Mouse (Mus musculus) embryonic facial prominence, embryonic 13.5 days (tissue): ENCODE measurements around the gene Mamdc2. TPM values are rescaled to one million over a fixed set of nuclear protein-coding genes. Genes with fewer than 3 reads are reported as not detected.

Source experiments
- ATAC-seq: fragments of 200-750 bp; cut with Nextera tagmentation; 2 replicates; pipeline ENCODE4 v1.8.0; 2017; ENCODE audit warnings: low read depth; ENCODE audit not compliant: insufficient number of reproducible peaks, insufficient read depth, low FRiP score, low TSS enrichment
- H3K27ac ChIP-seq: fragments of 300-500 bp; sonication (generic); 2 replicates; pipeline ENCODE4 v1.5.1; 2015; ENCODE audit warnings: moderate library complexity, mild to moderate bottlenecking, inconsistent platforms
- H3K27me3 ChIP-seq: fragments of 300-500 bp; sonication (generic); 2 replicates; pipeline ENCODE4 v1.6.1; 2015; ENCODE audit warnings: mild to moderate bottlenecking, inconsistent platforms
- H3K36me3 ChIP-seq: fragments of 300-500 bp; sonication (generic); 2 replicates; pipeline ENCODE4 v1.6.1; 2015; ENCODE audit warnings: mild to moderate bottlenecking, inconsistent platforms
- H3K4me1 ChIP-seq: fragments of 300-500 bp; sonication (generic); 2 replicates; pipeline ENCODE4 v1.6.1; 2015; ENCODE audit warnings: inconsistent platforms
- H3K4me2 ChIP-seq: fragments of 300-500 bp; sonication (generic); 2 replicates; pipeline ENCODE4 v1.6.1; 2015; ENCODE audit warnings: moderate library complexity, mild to moderate bottlenecking, inconsistent platforms
- H3K4me3 ChIP-seq: fragments of 300-500 bp; sonication (generic); 2 replicates; pipeline ENCODE4 v1.5.1; 2015; ENCODE audit warnings: mild to moderate bottlenecking, inconsistent platforms
- H3K9ac ChIP-seq: fragments of 300-500 bp; sonication (generic); 2 replicates; pipeline ENCODE4 v1.6.1; 2015; ENCODE audit warnings: mild to moderate bottlenecking, inconsistent platforms
- H3K9me3 ChIP-seq: fragments of 300-500 bp; sonication (generic); 2 replicates; pipeline ENCODE4 v1.6.1; 2016; ENCODE audit warnings: inconsistent platforms
- WGBS: fragments of 180-500 bp; shearing (Covaris S2); methylation state at CpG from one replicate; pipeline ENCODE4 v1.1.7; 2015; ENCODE audit warnings: mixed read lengths; 5-methylcytosine and 5-hydroxymethylcytosine counted together
- polyA plus RNA-seq: library from polyadenylated mRNA; unstranded; fragments of >200 nt; fragmentation: Nextera tagmentation; extraction: Ambion mirVana; gene quantifications from 2 replicates; pipeline ENCODE4 v1.2.1, GENCODE M21; 2015

Mamdc2 gene
- polyA plus RNA-seq, 1 experiment from 2014 or later = 1.0 TPM

DNA sequence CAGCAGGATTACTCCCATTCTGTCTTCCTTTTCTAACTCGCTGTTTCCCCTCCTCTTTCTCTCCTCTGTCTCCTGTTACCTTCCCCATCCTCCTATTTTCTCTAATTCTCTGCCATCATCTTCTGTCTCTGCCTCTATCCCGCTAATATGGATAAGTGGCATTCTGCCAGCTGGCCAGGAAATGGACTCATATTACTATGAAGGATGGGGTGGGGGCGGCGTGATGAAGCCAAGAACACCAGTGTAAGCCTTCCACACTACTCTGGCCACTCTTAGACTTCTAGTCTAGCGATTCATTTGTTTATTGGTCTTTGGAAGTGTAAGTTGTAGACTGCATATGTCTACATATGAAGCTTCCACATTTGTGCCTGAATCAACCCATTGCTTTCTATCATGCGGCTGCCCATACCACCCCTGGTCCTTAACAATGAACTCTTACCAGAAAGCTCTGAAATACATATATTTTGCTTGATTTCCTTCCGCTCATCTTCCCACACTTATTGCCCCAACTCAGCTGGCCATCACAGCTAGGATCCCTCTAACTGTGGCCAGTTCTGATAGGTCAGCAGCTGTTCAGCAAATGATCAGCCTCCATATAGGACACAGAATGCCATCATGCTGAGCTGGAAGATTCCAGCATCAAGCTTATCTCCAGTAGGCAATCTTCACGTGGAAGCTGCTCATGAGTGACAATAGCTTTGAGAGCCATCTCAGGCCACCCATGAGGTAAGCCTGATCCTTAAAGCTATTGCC, 68.3 kb downstream of the Mamdc2 start:
- no peak overlapping the region for H3K4me2 ChIP-seq
- WGBS = 75% methylated on average over 8 of the region's 8 CpGs
- peaks cover 19% of the 10 kb centered on the region; the same call in 1 of the 2 replicates for H3K27me3 ChIP-seq
- no peaks in the 10 kb centered on the region for H3K36me3 ChIP-seq
- H3K27ac ChIP-seq = no peak overlapping the region
- peaks cover 24% of the 10 kb centered on the region for H3K4me1 ChIP-seq
- H3K9ac ChIP-seq = no peak overlapping the region
- no peak overlapping the region for H3K4me3 ChIP-seq
- H3K9me3 ChIP-seq = no peaks in the 10 kb centered on the region
- no peak for ATAC-seq

DNA sequence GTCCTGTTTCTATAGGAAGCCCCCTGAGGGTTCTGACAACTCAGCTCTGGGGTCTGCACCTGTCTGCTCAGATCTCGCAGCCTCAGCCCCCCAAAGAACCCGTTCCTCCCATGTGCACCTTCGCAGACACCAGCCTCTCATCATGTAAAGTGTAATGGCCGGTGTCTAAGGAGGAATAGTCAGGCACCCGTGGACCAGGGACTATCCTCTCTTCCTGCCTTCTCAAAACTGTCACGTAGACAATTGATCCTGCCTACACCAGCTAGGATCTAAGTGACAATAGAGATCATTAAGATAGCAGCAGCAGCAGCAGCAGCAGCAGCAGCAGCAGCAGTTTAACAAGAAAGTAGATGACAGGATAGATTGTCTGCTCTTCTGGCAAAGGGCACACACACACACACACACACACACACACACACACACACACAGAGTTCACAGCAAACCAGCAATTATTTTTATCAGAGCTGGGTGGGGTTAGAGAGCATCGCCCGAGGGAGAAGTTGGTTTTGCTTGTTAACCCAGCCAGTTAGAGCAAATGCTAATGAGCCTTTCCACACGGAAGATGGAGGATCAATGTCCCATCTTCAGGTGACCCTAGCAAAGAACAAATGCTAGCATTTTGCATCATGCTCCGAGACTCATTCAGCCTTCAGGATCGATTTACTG, 71.6 kb downstream of the Mamdc2 start:
- whole genome bisulfite sequencing = 45% methylated on average over 11 of the region's 11 CpGs

DNA sequence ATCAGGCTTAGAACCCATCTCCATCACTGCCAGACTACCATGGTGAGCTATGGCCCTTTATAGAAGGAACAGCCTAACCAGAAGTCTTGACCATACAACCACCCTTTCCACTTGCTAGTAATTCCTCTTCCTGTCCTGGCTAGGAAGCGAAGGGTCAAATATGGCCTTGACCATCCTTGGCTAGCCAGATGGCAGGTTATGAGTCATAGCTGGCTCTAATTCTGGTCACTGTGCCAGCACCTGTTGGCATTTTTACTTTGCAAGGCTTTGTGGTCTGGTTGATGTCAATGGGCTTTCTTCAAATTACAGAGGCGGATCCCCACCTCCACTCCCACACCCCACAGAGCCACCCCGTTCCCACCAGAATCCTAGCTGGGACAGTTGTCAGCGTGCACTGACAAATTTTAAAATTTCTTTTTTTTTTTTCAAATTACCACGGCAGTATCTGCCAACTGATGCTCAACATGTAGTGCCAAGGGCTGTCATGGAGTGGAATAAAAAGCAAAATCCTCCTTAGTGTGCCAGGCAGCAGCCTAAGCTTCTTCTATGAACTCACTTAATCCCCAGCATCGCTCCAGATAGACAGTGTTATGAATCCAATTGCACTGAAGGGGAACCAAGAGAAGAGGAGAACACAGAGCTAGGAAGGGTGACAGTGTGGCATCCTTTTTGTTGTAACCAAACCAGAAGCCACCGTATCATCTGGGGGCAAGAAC, 73.1 kb downstream of the Mamdc2 start:
- Histone ChIP-seq H3K4me1 (peaks cover 14% of the 10 kb centered on the region), H3K9me3 (no peaks in the 10 kb centered on the region), H3K9ac (no peak overlapping the region), H3K36me3 (no peaks in the 10 kb centered on the region), H3K4me3 (no peak overlapping the region), H3K4me2 (no peak overlapping the region), H3K27ac (no peak overlapping the region), H3K27me3 (peaks cover 13% of the 10 kb centered on the region)
- ATAC-seq = no peak
- WGBS = 88% methylated on average over 7 of the region's 7 CpGs

More for the DNA sequence above, 71.6 kb downstream of the Mamdc2 start:
- Histone ChIP-seq H3K9ac (no peak overlapping the region), H3K27ac (no peak overlapping the region), H3K4me2 (no peak overlapping the region), H3K9me3 (no peaks in the 10 kb centered on the region), H3K4me1 (peaks cover 14% of the 10 kb centered on the region), H3K27me3 (peaks cover 19% of the 10 kb centered on the region; the same call in 1 of the 2 replicates), H3K4me3 (no peak overlapping the region), H3K36me3 (no peaks in the 10 kb centered on the region)
- ATAC-seq = no peak

DNA sequence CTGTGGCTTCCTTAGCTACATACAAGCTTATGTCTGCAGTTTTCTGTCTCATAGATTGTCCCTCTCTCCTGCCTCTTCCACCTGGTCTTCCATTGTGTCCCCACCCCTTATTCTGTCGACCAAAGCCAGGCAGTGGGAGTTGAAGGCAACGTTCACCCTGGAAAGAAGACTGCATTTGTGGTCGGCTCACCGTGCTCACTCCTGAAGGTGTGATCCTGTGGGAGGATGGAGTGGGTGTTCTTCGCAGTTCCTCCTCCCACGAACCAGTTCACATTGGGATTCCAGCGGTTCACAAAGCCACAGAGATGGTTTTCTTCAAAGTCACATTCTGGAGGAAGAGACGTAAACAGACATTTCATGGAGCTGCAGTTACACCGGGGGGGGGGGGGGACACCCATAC, 74.5 kb downstream of the Mamdc2 start:
- Histone ChIP-seq H3K27me3 (peaks cover 10% of the 10 kb centered on the region), H3K4me3 (no peak overlapping the region), H3K9ac (no peak overlapping the region), H3K27ac (no peak overlapping the region), H3K9me3 (no peaks in the 10 kb centered on the region), H3K4me1 (peaks cover 11% of the 10 kb centered on the region), H3K4me2 (no peak overlapping the region), H3K36me3 (no peaks in the 10 kb centered on the region)
- 72% methylated on average over 9 of the region's 9 CpGs for WGBS
- no peak for ATAC-seq

DNA sequence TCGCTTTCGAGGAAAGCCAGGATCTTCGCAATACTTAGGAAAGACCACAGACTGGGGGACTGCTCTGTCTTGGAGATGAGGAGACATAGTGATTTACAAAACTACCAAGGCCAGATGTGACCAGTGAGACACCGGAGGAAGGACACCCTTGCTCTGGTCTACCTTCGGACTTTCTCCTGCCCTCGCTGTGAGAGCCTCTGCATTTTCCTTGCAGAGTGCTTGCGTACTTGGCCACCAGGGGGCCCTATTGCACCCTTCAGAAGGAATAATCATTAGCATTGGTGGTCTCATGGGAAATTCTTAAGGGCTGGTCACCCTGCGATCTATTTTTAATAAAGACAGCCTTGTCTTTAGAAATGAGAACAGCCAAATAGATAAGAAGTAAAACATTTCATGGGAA, 75.0 kb downstream of the Mamdc2 start:
- 48% methylated on average over 8 of the region's 8 CpGs for WGBS
- Histone ChIP-seq H3K4me2 (no peak overlapping the region), H3K36me3 (no peaks in the 10 kb centered on the region), H3K27me3 (peaks cover 7% of the 10 kb centered on the region), H3K9ac (no peak overlapping the region), H3K9me3 (no peaks in the 10 kb centered on the region), H3K4me3 (no peak overlapping the region), H3K27ac (no peak overlapping the region), H3K4me1 (peaks cover 11% of the 10 kb centered on the region)
- no peak for ATAC-seq

DNA sequence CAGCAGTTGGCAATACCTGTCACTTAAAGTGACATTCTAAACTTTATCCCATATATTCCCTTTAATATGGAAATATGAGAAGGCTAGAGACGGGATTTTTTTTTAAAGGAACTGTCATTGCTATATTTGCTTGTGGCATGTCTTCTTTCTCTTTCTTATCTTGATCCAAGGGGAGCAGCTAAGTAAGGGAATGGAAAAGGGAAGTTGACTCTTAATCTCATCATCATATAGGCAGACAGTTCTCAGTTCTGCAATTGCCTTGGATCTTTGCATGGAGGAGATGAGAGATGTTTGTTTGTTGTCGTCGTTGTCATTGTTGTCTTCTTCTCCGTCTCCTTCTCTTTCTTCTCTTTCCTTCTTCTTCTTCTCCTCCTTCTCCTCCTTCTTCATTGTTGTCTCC, 79.0 kb downstream of the Mamdc2 start:
- H3K9ac ChIP-seq = no peak overlapping the region
- no peak overlapping the region for H3K27ac ChIP-seq
- no peak for ATAC-seq
- no peaks in the 10 kb centered on the region for H3K9me3 ChIP-seq
- H3K4me1 ChIP-seq = no peaks in the 10 kb centered on the region
- H3K27me3 ChIP-seq = no peaks in the 10 kb centered on the region; the same call in 1 of the 2 replicates
- 86% methylated on average over 4 of the region's 4 CpGs for WGBS
- H3K4me3 ChIP-seq = no peak overlapping the region
- no peak overlapping the region for H3K4me2 ChIP-seq
- no peaks in the 10 kb centered on the region for H3K36me3 ChIP-seq

DNA sequence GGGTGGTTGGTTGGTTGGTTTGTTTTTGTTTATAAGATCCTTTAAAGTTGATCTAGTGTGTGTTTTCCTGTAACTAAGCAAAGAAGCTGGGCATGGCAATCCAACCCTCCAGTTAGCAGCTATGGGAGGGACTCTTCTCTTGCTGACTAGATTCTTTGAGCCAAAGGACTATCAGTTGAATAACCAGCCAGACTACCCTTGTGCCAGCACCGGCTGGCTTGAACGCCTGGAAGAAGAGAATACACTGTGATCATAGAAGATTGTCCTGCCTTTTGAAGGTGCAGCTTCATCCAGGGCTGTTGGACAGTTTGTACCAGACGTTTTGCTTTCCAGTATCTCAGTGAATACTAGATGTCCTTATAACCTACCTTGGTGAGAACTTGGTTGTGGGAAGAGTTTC, 86.2 kb downstream of the Mamdc2 start:
- Histone ChIP-seq H3K27me3 (no peaks in the 10 kb centered on the region), H3K36me3 (no peaks in the 10 kb centered on the region), H3K4me3 (no peak overlapping the region), H3K4me2 (no peak overlapping the region), H3K27ac (no peak overlapping the region), H3K9ac (no peak overlapping the region), H3K9me3 (no peaks in the 10 kb centered on the region), H3K4me1 (no peaks in the 10 kb centered on the region)
- 82% methylated on average over 3 of the region's 3 CpGs for WGBS
- ATAC-seq = no peak

DNA sequence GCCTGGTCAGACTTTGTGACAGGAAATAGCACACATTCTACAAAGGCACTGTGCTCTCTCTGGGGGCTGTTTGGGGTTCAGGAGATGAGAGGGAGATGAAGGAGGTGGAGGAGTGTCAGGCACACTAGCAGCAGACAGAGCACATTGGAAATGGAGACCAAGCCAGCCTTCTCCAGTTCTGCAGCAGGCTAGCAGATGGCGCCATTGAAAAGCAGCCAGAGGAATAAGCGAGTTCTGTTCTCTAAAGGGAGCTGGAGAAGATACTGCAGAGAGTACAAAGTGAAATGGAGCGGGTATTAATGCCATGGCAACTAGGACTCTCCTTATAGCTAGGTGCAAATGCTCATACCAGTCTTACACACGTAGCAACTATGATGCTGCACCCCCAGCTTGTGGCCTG, 87.1 kb downstream of the Mamdc2 start:
- Histone ChIP-seq H3K9ac (no peak overlapping the region), H3K4me2 (no peak overlapping the region), H3K4me1 (no peaks in the 10 kb centered on the region), H3K36me3 (no peaks in the 10 kb centered on the region), H3K27ac (peak overlapping the region; percentile 51; the same call in 1 of the 2 replicates), H3K27me3 (no peaks in the 10 kb centered on the region), H3K4me3 (no peak overlapping the region), H3K9me3 (no peaks in the 10 kb centered on the region)
- no peak for ATAC-seq
- WGBS = 70% methylated on average over 4 of the region's 4 CpGs

DNA sequence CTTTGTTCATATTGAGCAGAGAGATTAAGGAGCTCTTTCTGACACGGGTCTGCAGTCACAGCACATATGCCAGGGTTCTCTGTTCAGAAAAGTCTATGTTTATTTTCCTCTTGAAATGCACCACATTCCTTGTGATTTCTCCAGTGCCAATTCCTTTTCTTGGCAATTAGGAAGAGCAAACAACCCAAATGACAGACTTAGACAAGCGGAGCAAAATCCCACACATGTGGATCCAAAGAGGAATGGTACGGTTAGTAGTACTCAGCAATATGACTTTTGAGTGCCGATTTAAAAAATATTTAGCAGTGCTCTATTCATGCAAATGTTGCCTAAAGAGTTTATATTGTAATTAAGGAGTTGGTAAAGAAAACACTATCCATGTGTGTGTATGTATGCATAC, 87.7 kb downstream of the Mamdc2 start:
- 0 out of 2 replicates have a peak overlapping the region, but pooled peaks have one; percentile 7 for H3K27ac ChIP-seq
- H3K9ac ChIP-seq = no peak overlapping the region
- WGBS = 72% methylated on average over 4 of the region's 4 CpGs
- no peaks in the 10 kb centered on the region for H3K9me3 ChIP-seq
- no peaks in the 10 kb centered on the region for H3K27me3 ChIP-seq
- no peaks in the 10 kb centered on the region for H3K4me1 ChIP-seq
- no peak for ATAC-seq
- no peak overlapping the region for H3K4me3 ChIP-seq
- H3K4me2 ChIP-seq = no peak overlapping the region
- H3K36me3 ChIP-seq = no peaks in the 10 kb centered on the region

DNA sequence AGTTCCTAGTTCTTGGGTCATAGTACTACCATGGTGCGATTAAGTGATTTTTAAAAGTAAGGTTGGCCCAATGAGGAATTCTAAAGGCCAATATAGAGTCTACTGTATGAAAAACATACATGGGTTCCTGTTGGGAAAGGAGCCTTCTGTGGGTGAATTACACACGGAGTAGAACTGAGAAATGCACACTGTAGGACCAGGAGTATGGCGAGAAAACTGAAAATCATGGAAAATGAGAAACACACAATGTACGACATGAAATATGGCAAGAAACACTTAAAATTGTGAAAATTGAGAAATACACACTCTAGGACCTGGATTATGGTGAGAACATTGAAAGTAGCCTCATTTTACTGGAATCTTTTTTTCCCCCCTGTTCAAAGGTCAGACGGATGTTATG, 91.0 kb downstream of the Mamdc2 start:
- no peak for ATAC-seq

DNA sequence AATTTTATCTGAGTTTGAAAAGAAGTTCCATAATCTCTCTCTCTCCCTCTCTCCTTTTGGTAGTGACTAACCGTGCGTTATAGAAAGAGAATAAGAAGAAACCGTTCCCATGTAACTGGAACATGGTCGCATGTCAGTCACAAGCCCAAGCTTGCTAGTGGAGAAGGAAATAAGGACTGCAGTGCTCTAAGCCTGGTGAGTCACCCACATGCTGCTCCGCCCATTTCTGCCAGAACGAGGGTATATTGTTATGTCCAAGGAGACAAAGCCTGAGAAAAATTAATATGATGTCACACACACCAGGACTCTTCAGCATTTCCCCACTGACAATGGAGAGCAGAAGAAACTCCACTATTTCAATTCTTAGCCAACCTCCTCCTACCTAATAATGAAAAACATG, 93.5 kb downstream of the Mamdc2 start:
- Histone ChIP-seq H3K27me3 (no peaks in the 10 kb centered on the region), H3K4me3 (no peak overlapping the region), H3K27ac (no peak overlapping the region), H3K4me2 (no peak overlapping the region), H3K36me3 (no peaks in the 10 kb centered on the region), H3K9me3 (no peaks in the 10 kb centered on the region), H3K4me1 (peaks cover 12% of the 10 kb centered on the region), H3K9ac (no peak overlapping the region)
- no peak for ATAC-seq
- 75% methylated on average over 6 of the region's 6 CpGs for WGBS

More for the DNA sequence above, 91.0 kb downstream of the Mamdc2 start:
- Histone ChIP-seq H3K4me2 (no peak overlapping the region), H3K9ac (no peak overlapping the region), H3K27me3 (no peaks in the 10 kb centered on the region), H3K4me1 (peaks cover 6% of the 10 kb centered on the region), H3K27ac (no peak overlapping the region), H3K4me3 (no peak overlapping the region), H3K9me3 (no peaks in the 10 kb centered on the region), H3K36me3 (no peaks in the 10 kb centered on the region)
- 87% methylated on average over 5 of the region's 5 CpGs for whole genome bisulfite sequencing
